Mouse (Mus musculus) CD4-positive, CD25-positive, alpha-beta regulatory T cell (primary cell): ENCODE measurements around the gene Olah. TPM values are rescaled to one million over a fixed set of nuclear protein-coding genes. Genes with fewer than 3 reads are reported as not detected.

ENCODE experiments used
- polyA plus RNA-seq: library from polyadenylated mRNA; unstranded; fragments of 100-300 nt; shearing (Covaris generic); gene quantifications from one replicate; pipeline ENCODE4 v1.2.1, GENCODE M21; 2017

Olah gene
- not detected for polyA plus RNA-seq

DNA sequence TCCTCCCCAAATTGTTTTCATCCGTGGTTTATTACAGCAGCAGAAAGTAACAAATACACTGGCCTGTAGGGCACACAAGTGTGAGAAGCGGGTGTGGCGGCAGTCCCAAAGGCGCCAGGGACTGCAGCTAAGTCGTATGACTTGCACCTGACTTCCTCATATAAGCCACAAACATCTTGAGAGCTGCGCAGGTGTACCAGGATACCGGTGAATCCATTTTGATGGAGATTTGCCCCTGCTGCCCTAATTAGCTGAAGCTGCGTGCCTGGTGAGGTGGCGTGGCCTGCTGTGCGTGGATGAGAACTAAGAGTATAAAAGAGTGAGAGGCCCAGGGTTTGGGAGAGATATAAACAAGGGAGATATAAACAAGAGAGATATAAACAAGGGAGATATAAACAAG is at the start of gene Olah:
TSS of gene Olah (minus strand) at position 101 of the 400 bp plus-strand sequence.

GRCm38 (mm10) chr2:3423841-3424578 is 27.0 kb upstream of the Olah start, which contains the start of gene Dclre1c:
Gene Dclre1c, plus strand, starts transcription at chr2:3424131.

GRCm38 (mm10) chr2:3422548-3422947 is 25.5 kb upstream of the Olah start, which contains the start of gene Meig1:
Gene Meig1, minus strand, starts transcription at chr2:3422648.

DNA sequence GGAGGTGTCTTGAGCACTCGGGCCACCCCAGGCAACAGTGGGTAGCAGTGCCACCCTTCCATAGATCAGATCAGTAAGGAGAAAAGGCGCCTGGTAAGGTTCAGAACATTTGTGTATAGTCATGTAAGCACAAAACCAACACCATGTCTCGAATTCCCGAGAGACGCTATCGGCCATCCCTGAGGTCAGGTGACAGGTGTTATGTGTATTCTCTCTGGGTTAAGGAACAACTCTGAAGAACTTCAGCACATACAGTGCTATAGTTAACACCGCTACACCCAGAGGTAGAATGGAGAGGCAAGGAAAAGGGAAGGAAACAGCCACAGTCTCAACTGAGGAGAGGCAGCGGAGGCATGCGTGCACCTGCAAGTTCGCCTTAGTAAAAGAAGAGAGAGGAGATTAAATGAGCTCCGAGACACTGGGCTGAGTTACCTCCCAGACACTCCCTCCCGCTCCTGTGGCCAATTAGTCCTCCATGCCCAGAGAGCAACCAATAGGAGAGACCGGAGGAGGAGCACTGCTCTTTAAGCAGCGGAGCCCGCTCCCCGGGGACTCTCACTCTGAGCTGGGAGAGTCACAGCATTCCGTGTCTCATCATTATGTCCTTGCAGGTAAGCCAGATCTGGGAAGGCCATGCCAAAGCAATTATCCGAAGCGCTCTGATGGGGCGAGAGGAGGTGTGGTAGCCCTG is 61.3 kb downstream of the Olah start, which contains the start of gene Acbd7:
TSS of gene Acbd7 (plus strand) at position 558 of the 691 bp plus-strand sequence.

GRCm38 (mm10) chr2:3332484-3333242 is 64.3 kb downstream of the Olah start, which contains the start of gene Rpp38:
Gene Rpp38, minus strand, starts transcription at chr2:3332643.

Other genes with a start within 250 kb of the Olah start
- gene Nmt2, start 113.0 kb downstream of the Olah start, polyA plus RNA-seq = 11.7 TPM
- 21.2 TPM for gene Rpp38, start 64.6 kb downstream of the Olah start, polyA plus RNA-seq
- gene Acbd7, start 61.0 kb downstream of the Olah start, polyA plus RNA-seq = not detected
- gene Meig1, start 25.4 kb upstream of the Olah start, polyA plus RNA-seq = not detected
- gene Dclre1c, start 26.9 kb upstream of the Olah start, polyA plus RNA-seq = 19.1 TPM
- gene Suv39h2, start 77.8 kb upstream of the Olah start, polyA plus RNA-seq = 1.8 TPM
- 4.4 TPM for gene Gm45902, start 115.6 kb upstream of the Olah start, polyA plus RNA-seq
- gene Hspa14, start 115.6 kb upstream of the Olah start, polyA plus RNA-seq = 109 TPM
- gene Cdnf, start 115.8 kb upstream of the Olah start, polyA plus RNA-seq = 0.49 TPM
- gene Fam107b, start 173.3 kb upstream of the Olah start, polyA plus RNA-seq = 363 TPM